Mouse (Mus musculus) central nervous system, embryonic 14 days (tissue): ENCODE results near the gene Ficd. TPM values are rescaled to one million over a fixed set of nuclear protein-coding genes. Genes with fewer than 3 reads are reported as not detected.

Experiments used
- polyA plus RNA-seq: library from polyadenylated mRNA; depleted of rRNA; stranded (reverse); fragments of >200 nt; gene quantifications from 2 replicates; pipeline ENCODE4 v1.2.3, GENCODE M21; 2012; rRNA removed

Ficd gene
- polyA plus RNA-seq = 4.7 and 5.9 TPM in 2 replicates

DNA sequence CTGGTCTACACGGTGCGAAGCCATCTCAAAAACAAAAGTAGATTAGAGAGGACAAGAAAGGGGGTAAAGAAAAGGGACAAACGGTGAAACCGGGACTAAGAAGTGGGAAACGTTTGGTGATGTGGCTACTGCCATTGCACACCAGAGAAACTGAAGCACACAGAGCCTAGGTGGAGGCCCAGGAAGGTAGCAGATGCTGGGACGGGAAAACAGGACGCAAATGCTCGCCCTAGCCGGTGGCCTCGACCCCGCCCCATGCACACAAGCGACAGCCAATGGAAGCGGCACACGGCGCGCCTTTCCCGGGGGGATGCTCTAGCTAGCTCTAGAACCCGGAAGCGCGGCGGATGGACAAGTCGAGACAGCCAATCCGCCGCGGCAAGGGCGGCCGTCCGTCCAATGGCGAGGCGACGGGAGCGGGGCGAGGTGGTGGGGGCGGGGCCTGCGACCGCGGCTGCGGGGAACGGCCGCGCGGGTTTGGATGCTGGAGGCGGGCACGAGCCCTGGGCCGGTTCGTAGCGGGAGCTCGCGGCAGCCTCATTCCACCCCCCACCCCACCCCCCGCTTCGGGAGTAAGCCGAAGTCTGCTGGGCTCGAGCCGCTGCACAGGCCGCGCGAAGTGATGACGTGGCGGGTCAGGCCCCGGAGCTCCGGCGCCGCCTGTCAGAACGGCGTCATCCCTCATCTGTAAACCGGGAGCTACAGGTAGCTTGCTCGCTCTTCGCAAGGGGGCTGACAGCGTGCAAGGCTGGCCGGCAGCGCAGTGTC, at the start of gene Ficd:
Gene Ficd (plus strand): TSS at position 459 of the 768 bp plus-strand sequence.

DNA sequence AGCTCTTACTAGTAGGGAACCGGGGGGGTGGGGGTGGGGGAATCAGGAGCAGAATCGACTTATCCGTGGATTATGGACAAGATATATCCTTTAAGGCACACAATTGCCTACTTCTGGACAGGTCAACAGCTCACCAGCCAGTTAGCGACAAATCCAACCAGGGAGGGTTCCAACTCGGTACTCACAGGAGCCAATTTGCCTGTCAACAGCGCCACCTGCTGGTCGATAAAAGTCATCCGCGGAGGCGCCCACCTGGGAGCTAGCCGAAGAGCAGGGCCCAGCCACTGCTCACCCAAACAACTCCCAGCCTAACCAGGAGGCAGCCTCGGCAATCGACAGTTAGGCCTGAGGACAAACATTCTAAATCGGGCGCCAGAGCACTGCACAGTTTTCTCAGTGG, 11.2 kb upstream of the Ficd start, which contains the start of gene 1700069L16Rik:
Gene 1700069L16Rik (minus strand): TSS at position 327 of the 400 bp plus-strand sequence.

DNA sequence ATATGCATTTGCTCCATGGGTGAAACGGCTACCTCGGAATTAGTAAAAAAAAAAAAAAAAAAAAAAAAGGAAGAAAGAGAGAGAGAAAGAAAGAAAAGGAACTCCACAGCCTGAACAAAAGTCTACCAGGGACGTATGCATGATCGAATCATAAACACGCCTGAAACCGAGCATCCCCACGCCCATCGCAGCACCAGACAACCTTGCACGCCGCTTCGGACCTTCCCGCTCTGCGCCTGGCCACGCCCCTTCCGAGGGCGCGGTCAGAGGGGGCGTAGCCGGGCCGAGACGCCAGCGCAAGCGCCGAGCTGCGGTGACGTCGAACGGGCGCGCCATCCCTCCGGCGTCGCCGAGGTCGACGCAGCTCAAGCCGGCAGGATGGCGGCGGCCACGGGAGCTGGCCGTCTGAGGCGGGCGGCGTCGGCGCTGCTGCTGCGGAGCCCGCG, 36.9 kb downstream of the Ficd start, which contains the start of the genes Sart3 and Iscu:
Gene Sart3 (minus strand): TSS at position 61 of the 446 bp plus-strand sequence.
Gene Iscu (plus strand): TSS at position 299 of the 446 bp plus-strand sequence.

Other genes starting within 250 kb of the Ficd start
- gene Wscd2, start 245.5 kb upstream of the Ficd start, polyA plus RNA-seq = 8.1 and 8.7 TPM in 2 replicates
- gene Cmklr1, start 85.4 kb upstream of the Ficd start, polyA plus RNA-seq = 2.4 and 3.8 TPM in 2 replicates
- gene 1700069L16Rik, start 11.0 kb upstream of the Ficd start, polyA plus RNA-seq = not detected in 2 replicates
- gene Sart3, start 36.7 kb downstream of the Ficd start, polyA plus RNA-seq = 60.8 and 62.6 TPM in 2 replicates
- 88.8 and 93.8 TPM in 2 replicates for gene Iscu, start 36.9 kb downstream of the Ficd start, polyA plus RNA-seq
- gene Tmem119, start 64.7 kb downstream of the Ficd start, polyA plus RNA-seq = 6.7 and 14.2 TPM in 2 replicates
- 1.5 TPM in 2 replicates for gene Selplg, start 96.8 kb downstream of the Ficd start, polyA plus RNA-seq
- gene Coro1c, start 173.0 kb downstream of the Ficd start, polyA plus RNA-seq = 150 and 179 TPM in 2 replicates